Mouse (Mus musculus): ENCODE data around the gene Wfdc3. TPM values are rescaled to one million over a fixed set of nuclear protein-coding genes. Genes with fewer than 3 reads are reported as not detected.
A peak's percentile ranks its signal among the peaks of the same experiment; 100 is the strongest.
"Not testable (repeated sequence)": the region's sequence is repeated elsewhere in the genome, so short reads cannot be mapped to it uniquely, and the experiment has no call there.

The Wfdc3 gene
- total RNA-seq, 4 experiments from 2014 or later, result 1.3 to 3.9 (median 2.1) TPM

DNA sequence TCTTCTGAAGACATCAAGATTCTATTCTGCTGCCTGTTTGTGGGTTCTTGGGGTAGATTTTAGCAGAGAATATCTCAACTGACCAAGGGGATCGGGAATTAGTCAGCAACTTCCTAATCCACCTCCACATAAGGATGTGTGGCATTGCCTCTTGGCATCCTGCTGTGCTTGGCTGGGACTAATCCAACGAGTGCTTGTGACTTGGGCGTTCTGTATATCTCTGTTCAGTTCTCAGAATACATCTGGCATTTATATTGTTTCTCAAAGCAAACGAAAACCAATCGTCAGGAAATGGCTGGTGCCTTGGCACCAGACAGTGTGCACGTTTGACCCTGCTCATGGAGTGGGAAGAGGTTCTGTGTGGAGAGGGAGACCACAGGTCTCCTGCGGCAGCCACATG, 5.9 kb downstream of the Wfdc3 start:
- no peak for DNase-seq (ENCODE audit: low spot score in 2 of 2)

- no peak for DNase-seq (ENCODE audit: low spot score in 2 of 2)
Observed at GRCm38 (mm10) chr2:164737377-164738090, 8.2 kb downstream of the Wfdc3 start.

- DNase-seq (ENCODE audit: low spot score in 2 of 2), result no peak
Observed at GRCm38 (mm10) chr2:164735446-164735845, 10.3 kb downstream of the Wfdc3 start.

GRCm38 (mm10) chr2:164734839-164735238, 10.9 kb downstream of the Wfdc3 start:
- DNase-seq (ENCODE audit: low spot score in 2 of 2), result no peak

DNA sequence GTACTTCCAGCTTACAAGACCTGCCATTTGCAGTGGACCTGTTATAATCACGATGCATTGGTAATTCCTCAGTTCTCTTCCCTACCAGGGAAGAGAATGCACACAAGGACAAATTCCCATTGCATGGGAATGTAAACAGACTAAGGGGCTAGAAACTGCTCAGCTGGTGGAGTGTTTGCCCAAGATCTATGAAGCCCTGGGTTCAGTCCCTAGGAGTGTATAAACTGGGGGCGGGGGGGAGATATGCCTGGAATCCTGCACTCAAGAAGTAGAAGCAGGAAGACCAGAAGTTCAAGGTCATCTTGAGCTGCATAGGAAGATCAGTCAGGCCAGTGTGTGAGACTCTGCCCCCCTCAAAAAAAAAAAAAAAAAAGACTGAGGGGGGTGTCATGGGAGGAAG, 12.5 kb downstream of the Wfdc3 start:
- DNase-seq (ENCODE audit: low spot score in 2 of 2), result no peak

- DNase-seq (ENCODE audit: low spot score in 2 of 2), result no peak
Observed at GRCm38 (mm10) chr2:164731719-164732118, 14.0 kb downstream of the Wfdc3 start.

- peak in 1 of 2 experiments; percentile 30 for DNase-seq (ENCODE audit: low spot score in 2 of 2)
Observed at GRCm38 (mm10) chr2:164725895-164726619, 19.7 kb downstream of the Wfdc3 start.

DNA sequence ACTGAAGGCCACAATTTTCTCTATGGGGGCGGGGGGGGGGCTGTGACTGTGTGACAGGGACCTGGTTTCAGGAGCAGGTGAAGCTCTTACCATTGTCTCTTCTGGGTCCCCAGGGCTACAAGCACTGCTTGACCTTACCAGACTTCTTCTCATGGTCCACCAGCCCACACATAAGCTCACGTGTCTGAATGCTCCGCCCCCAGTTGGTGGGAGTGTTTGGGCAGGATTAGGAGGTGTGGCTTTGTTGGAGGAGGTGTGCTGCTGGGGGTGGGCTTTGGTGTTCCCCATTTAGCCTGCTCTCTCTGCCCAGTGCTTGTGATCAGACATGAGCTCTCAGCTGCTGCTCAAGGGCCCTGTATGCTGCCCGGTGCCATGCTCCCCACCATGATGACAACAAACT, 22.5 kb downstream of the Wfdc3 start:
- no peak for DNase-seq (ENCODE audit: low spot score in 2 of 2)

DNA sequence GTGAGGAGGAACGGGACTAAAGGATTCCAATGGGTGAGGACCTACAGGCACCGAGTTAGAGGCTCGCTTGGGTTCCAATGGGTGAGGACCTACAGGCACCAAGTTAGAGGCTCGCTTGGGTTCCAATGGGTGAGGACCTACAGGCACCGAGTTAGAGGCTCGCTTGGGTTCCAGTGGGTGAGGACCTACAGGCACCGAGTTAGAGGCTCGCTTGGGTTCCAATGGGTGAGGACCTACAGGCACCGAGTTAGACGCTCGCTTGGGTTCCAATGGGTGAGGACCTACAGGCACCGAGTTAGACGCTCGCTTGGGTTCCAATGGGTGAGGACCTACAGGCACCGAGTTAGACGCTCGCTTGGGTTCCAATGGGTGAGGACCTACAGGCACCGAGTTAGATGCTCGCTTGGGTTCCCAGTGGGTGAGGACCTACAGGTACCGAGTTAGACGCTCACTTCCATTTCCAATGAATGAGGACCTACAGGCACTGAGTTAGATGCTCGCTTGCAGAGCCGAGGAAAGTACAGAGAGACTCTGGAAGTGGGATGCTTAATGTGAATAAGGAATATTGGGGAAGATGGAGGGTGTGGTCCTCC, 29.4 kb downstream of the Wfdc3 start:
- DNase-seq (ENCODE audit: low spot score in 2 of 2), result not testable (repeated sequence)

DNA sequence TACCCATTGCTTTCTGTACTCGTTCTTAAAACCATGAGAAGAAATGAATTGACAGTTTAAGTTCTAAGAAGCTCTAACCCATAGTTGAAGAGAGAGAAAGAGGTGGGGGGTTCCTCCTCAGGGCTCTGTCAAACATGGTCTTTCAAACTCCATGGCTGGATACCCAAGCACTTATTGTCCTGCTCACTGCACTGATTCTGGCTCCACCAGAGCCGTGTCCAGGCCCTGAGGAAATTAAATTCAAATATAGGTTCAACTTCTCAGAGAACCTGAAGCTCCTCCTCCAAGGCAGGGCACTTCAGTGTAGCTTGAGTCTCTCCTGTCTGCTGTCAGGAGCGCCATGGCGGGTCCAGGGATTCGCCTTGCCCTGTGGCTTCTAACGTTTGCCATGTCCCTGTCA, 30.7 kb downstream of the Wfdc3 start, which contains the start of gene Spint5:
TSS of gene Spint5 (plus strand) at position 301 of the 400 bp plus-strand sequence.
- DNase-seq (ENCODE audit: low spot score in 2 of 2), result no peak

- DNase-seq (ENCODE audit: low spot score in 2 of 2), result no peak
Observed at GRCm38 (mm10) chr2:164705991-164706390, 39.7 kb downstream of the Wfdc3 start.

GRCm38 (mm10) chr2:164705328-164705727, 40.4 kb downstream of the Wfdc3 start:
- DNase-seq (ENCODE audit: low spot score in 2 of 2), result no peak

DNA sequence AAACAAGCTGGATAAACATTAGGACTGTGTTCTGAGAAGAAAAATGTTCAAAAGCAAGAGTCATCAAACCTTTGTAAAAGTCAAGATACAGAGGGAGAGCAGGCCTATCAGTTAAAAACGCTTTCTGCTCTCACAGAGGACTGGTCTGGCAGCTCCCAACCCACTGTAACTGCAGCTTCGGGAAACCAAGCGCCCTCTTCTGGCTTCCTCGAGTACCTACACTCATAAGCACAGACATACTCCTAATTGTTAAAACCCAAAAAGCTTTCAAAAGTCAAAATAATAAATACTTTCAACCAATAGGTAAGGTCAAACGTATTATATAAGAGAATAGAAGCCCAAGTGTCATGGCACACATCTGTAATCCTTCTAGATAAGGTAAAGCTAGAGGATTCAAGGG, 41.5 kb downstream of the Wfdc3 start:
- DNase-seq (ENCODE audit: low spot score in 2 of 2), result no peak

- DNase-seq (ENCODE audit: low spot score in 2 of 2), result no peak
Observed at GRCm38 (mm10) chr2:164701761-164702160, 44.0 kb downstream of the Wfdc3 start.

DNA sequence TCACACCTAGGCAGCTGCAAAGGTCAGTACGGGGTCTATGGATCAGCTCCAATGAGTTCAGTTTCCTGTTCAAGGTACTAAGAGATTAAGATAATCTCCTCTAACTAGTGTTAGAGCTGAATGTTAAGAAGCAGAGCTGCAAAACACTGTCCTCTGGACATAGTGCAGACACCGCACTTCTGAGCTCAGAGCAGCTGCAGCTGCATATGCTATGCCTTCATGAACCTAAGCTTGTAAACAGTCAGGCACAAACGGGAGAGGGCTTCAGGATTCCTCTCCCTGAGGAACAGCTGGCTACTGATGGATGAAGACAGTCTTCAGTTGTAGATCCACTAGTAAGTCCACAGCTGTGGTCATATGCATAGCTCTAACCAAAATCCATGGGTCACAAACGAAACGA, 44.8 kb downstream of the Wfdc3 start:
- DNase-seq (ENCODE audit: low spot score in 2 of 2), result no peak

- DNase-seq (ENCODE audit: low spot score in 2 of 2), result no peak
Observed at GRCm38 (mm10) chr2:164698201-164698600, 47.5 kb downstream of the Wfdc3 start, which contains the start of gene Spint4. Spint4 (plus strand) TSS chr2:164698501.

DNA sequence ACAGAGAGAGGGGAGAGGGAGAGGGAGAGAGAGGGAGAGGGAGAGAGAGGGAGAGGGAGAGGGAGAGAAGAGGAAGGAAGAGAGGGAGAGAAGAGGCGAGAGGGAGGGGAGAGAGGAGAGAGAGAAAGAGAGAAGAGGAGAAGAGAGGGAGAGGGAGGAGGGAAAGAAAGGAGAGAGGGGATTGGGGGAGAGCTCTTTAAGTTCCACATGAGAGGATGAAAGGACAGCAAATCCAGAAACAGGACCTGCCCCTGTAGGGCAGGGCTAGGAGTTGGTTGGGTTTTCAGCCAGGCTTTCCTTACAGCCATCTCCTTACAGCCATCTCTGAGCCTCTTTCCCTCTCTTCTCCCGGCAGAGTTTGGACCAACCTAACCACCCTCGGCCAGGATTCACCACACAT, 60.9 kb downstream of the Wfdc3 start, which contains the start of gene Wfdc13:
TSS of gene Wfdc13 (plus strand) at position 301 of the 400 bp plus-strand sequence.
- no peak for DNase-seq (ENCODE audit: low spot score in 2 of 2)

Other genes with a start within 250 kb of the Wfdc3 start
- gene Pigt, start 248.4 kb downstream of the Wfdc3 start, total RNA-seq (2022), result 10 to 100 TPM; 84.0 to 97.2 (median 89.5) TPM
- 1 to 10 TPM in 2 of 4 experiments, under 1 TPM in 2; 0.98 to 1.5 (median 1.1) TPM for gene Wfdc2, start 183.5 kb downstream of the Wfdc3 start, total RNA-seq (2022)
- gene Spint3, start 172.5 kb downstream of the Wfdc3 start, total RNA-seq (2022), result not detected
- not detected for gene Wfdc6a, start 160.5 kb downstream of the Wfdc3 start, total RNA-seq (2022)
- gene Eppin, start 152.3 kb downstream of the Wfdc3 start, total RNA-seq (2022), result not detected
- gene Wfdc6b, start 132.4 kb downstream of the Wfdc3 start, total RNA-seq (2022), result not detected
- gene Wfdc8, start 132.3 kb downstream of the Wfdc3 start, total RNA-seq (2022), result not detected
- not detected for gene Wfdc16, start 107.1 kb downstream of the Wfdc3 start, total RNA-seq (2022)
- gene Wfdc10, start 89.9 kb downstream of the Wfdc3 start, total RNA-seq (2022), result not detected
- not detected for gene Wfdc9, start 89.3 kb downstream of the Wfdc3 start, total RNA-seq (2022)
- gene Wfdc11, start 71.8 kb downstream of the Wfdc3 start, total RNA-seq (2022), result not detected
- gene Wfdc13, start 60.8 kb downstream of the Wfdc3 start, total RNA-seq (2022), result not detected
- gene Spint4, start 47.4 kb downstream of the Wfdc3 start, total RNA-seq (2022), result not detected
- gene Spint5, start 30.6 kb downstream of the Wfdc3 start, total RNA-seq (2022), result not detected
- 10 to 100 TPM; 32.2 to 38.7 (median 35.5) TPM for gene Dnttip1, start 52 bp upstream of the Wfdc3 start, total RNA-seq (2022)
- under 1 TPM in 2 of 4 experiments, not detected in 2; 0.50 to 0.53 TPM for gene Ube2c, start 24.0 kb upstream of the Wfdc3 start, total RNA-seq (2022)
- 1 to 10 TPM in 3 of 4 experiments, not detected in 1; 1.7 to 5.6 (median 4.5) TPM for gene Tnnc2, start 34.0 kb upstream of the Wfdc3 start, total RNA-seq (2022)
- 10 to 100 TPM; 46.4 to 53.8 (median 51.0) TPM for gene Snx21, start 39.9 kb upstream of the Wfdc3 start, total RNA-seq (2022)
- gene Acot8, start 59.0 kb upstream of the Wfdc3 start, total RNA-seq (2022), result 10 to 100 TPM; 22.0 to 27.6 (median 26.4) TPM
- 1 to 10 TPM; 7.1 to 10.0 (median 8.7) TPM for gene Zswim3, start 59.2 kb upstream of the Wfdc3 start, total RNA-seq (2022)
- gene Zswim1, start 76.8 kb upstream of the Wfdc3 start, total RNA-seq (2022), result 10 to 100 TPM; 20.3 to 25.7 (median 23.9) TPM
- 1 to 10 TPM in 2 of 4 experiments, not detected in 2; 1.0 to 1.4 TPM for gene Spata25, start 82.6 kb upstream of the Wfdc3 start, total RNA-seq (2022)
- gene Ctsa, start 86.9 kb upstream of the Wfdc3 start, total RNA-seq (2022), result 100 to 1,000 TPM; 112 to 182 (median 135) TPM
- gene Neurl2, start 87.5 kb upstream of the Wfdc3 start, total RNA-seq (2022), result 1 to 10 TPM; 4.5 to 7.1 (median 5.5) TPM
- 100 to 1,000 TPM; 103 to 113 (median 109) TPM for gene Pltp, start 111.8 kb upstream of the Wfdc3 start, total RNA-seq (2022)
- 10 to 100 TPM; 47.7 to 59.4 (median 52.0) TPM for gene Pcif1, start 133.4 kb upstream of the Wfdc3 start, total RNA-seq (2022)
- gene Zfp335, start 165.8 kb upstream of the Wfdc3 start, total RNA-seq (2022), result 10 to 100 TPM; 22.8 to 23.9 (median 23.3) TPM
- 1 to 10 TPM in 3 of 4 experiments, under 1 TPM in 1; 0.87 to 2.5 (median 1.5) TPM for gene Mmp9, start 194.8 kb upstream of the Wfdc3 start, total RNA-seq (2022)
- 100 to 1,000 TPM; 509 to 530 (median 524) TPM for gene Slc12a5, start 214.9 kb upstream of the Wfdc3 start, total RNA-seq (2022)